Mouse (Mus musculus) hindbrain, embryonic 10.5 days (tissue): ENCODE data around the gene Gpr1. TPM values are rescaled to one million over a fixed set of nuclear protein-coding genes. Genes with fewer than 3 reads are reported as not detected.
"Not testable (repeated sequence)": the region's sequence is repeated elsewhere in the genome, so short reads cannot be mapped to it uniquely, and the experiment has no call there.

Experiments used
- DNase-seq: peaks from one replicate; pipeline ENCODE4 v3.0.0-alpha.2; 2017; ENCODE audit warnings: low spot score
- H3K27ac ChIP-seq: fragments of 300-500 bp; sonication (generic); 2 replicates; pipeline ENCODE4 v1.5.1; 2016; ENCODE audit warnings: mild to moderate bottlenecking, moderate library complexity
- H3K27me3 ChIP-seq: fragments of 300-500 bp; sonication (generic); 2 replicates; pipeline ENCODE4 v1.6.1; 2016; ENCODE audit warnings: mild to moderate bottlenecking; ENCODE audit not compliant: poor library complexity, insufficient read depth, severe bottlenecking
- H3K36me3 ChIP-seq: fragments of 300-500 bp; sonication (generic); 2 replicates; pipeline ENCODE4 v1.6.1; 2016; ENCODE audit warnings: mild to moderate bottlenecking, moderate library complexity
- H3K4me1 ChIP-seq: fragments of 300-500 bp; sonication (generic); replicated peaks from 2 replicates; pipeline ENCODE4 v1.6.1; 2016; ENCODE audit warnings: mild to moderate bottlenecking
- H3K4me3 ChIP-seq: fragments of 300-500 bp; sonication (generic); 2 replicates; pipeline ENCODE4 v1.5.1; 2016; ENCODE audit warnings: mild to moderate bottlenecking, moderate library complexity
- H3K9me3 ChIP-seq: fragments of 300-500 bp; sonication (generic); 2 replicates; pipeline ENCODE4 v1.6.1; 2016; ENCODE audit warnings: mild to moderate bottlenecking, moderate library complexity
- WGBS: fragments of 180-500 bp; shearing (Covaris S2); methylation state at CpG from one replicate; pipeline ENCODE4 v1.1.7; 2016; 5-methylcytosine and 5-hydroxymethylcytosine counted together
- polyA plus RNA-seq: library from polyadenylated mRNA; unstranded; fragments of >200 nt; fragmentation: Nextera tagmentation; extraction: Ambion mirVana; gene quantifications from 2 replicates; pipeline ENCODE4 v1.2.1, GENCODE M21; 2016

Gpr1 gene
- polyA plus RNA-seq, 1 experiment from 2014 or later = 0.26 TPM

GRCm38 (mm10) chr1:63168638-63169037 is 45.7 kb downstream of the Gpr1 start:
- H3K4me3 ChIP-seq = no peak overlapping the region
- no peaks in the 10 kb centered on the region for H3K9me3 ChIP-seq
- no peaks in the 10 kb centered on the region for H3K27me3 ChIP-seq
- no peaks in the 10 kb centered on the region for H3K4me1 ChIP-seq
- DNase-seq = no peak
- H3K36me3 ChIP-seq = peaks cover 90% of the 10 kb centered on the region
- H3K27ac ChIP-seq = no peak overlapping the region
- WGBS = 92% methylated on average over 2 of the region's 2 CpGs

DNA sequence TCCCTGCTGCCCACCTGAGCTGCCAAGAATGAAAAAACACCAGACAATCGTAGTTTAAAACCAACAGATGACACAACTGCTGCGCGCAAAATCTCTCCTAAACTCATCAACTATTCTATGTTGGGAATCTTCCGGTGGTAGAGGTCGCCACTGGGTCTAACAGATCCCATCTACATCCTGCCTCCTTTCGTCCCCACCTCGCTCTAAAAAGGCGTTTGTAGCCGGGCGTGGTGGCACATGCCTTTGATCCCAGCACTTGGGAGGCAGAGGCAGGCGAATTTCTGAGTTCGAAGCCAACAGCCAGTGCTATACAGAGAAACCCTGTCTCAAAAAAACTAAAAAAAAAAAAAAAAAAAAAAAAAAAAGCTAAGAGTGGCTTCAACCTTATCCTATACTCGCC is 74.1 kb downstream of the Gpr1 start:
- H3K27me3 ChIP-seq = no peaks in the 10 kb centered on the region
- no peaks in the 10 kb centered on the region for H3K9me3 ChIP-seq
- DNase-seq = no peak
- H3K4me1 ChIP-seq = peaks cover 6% of the 10 kb centered on the region; the same call in 1 of the 2 replicates
- peaks cover 67% of the 10 kb centered on the region for H3K36me3 ChIP-seq
- H3K4me3 ChIP-seq = no peak overlapping the region
- WGBS = 94% methylated on average over 13 of the region's 13 CpGs
- no peak overlapping the region for H3K27ac ChIP-seq

GRCm38 (mm10) chr1:63138586-63138985 is 75.8 kb downstream of the Gpr1 start:
- peaks cover 50% of the 10 kb centered on the region for H3K36me3 ChIP-seq
- not testable (repeated sequence) for H3K27me3 ChIP-seq, H3K27ac ChIP-seq, H3K9me3 ChIP-seq, H3K4me1 ChIP-seq, H3K4me3 ChIP-seq, DNase-seq
- 92% methylated on average over 1 of the region's 1 CpGs for WGBS

DNA sequence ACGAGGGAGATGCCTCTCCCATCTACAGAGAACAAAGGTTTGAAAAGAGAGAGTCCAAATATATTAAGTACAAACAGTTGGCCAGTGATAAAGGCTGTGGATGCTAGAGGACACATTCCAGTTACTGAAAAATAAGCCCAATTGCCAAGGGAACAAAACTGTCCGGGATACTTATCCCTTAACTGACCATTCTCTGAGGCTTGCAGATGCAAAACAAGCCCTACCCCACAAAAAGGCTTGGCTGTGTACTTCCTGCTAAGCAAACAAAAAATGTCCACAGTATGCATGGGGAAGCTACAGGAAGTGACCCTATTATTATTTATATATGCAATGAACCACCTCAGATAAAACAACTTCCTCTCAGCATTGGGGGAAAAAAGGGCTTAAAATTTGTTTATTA is 76.4 kb downstream of the Gpr1 start:
- Histone ChIP-seq H3K36me3 (peaks cover 44% of the 10 kb centered on the region), H3K9me3 (no peaks in the 10 kb centered on the region), H3K4me3 (no peak overlapping the region), H3K27me3 (no peaks in the 10 kb centered on the region), H3K4me1 (peaks cover 6% of the 10 kb centered on the region; the same call in 1 of the 2 replicates), H3K27ac (no peak overlapping the region)
- no peak for DNase-seq
- WGBS = 84% methylated on average over 2 of the region's 2 CpGs

DNA sequence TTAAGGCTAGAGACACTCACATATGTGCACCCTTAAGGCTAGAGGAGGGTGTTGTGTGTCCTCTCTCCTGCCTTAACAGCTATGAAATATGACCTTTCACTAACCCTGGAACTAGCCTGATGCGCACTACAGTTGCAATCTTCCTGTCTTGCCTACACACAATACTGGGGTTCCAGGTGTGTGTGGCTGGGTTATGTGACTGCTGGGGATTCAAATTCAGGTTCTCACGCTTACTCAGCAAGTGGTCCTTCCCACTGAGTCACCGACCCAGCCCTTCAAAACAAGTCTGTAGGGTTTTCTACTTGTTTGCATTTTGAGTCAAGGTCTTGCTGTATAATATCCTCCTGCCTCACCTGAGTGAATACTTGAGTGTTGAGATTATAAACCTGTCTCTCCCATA is 79.8 kb downstream of the Gpr1 start:
- DNase-seq = no peak
- no peaks in the 10 kb centered on the region for H3K9me3 ChIP-seq
- peaks cover 15% of the 10 kb centered on the region for H3K4me1 ChIP-seq
- no peaks in the 10 kb centered on the region for H3K27me3 ChIP-seq
- H3K27ac ChIP-seq = no peak overlapping the region
- WGBS = 82% methylated on average over 3 of the region's 3 CpGs
- H3K36me3 ChIP-seq = peaks cover 11% of the 10 kb centered on the region
- no peak overlapping the region for H3K4me3 ChIP-seq

Other genes starting within 250 kb of the Gpr1 start
- 9.6 and 12.3 TPM in 2 replicates for gene Ino80d, start 99.9 kb downstream of the Gpr1 start, polyA plus RNA-seq
- gene Eef1b2, start 37.7 kb downstream of the Gpr1 start, polyA plus RNA-seq = 512 and 606 TPM in 2 replicates
- gene Ndufs1, start 37.7 kb downstream of the Gpr1 start, polyA plus RNA-seq = 124 and 134 TPM in 2 replicates
- gene Zdbf2, start 58.7 kb upstream of the Gpr1 start, polyA plus RNA-seq = 16.4 and 18.3 TPM in 2 replicates
- gene Adam23, start 231.3 kb upstream of the Gpr1 start, polyA plus RNA-seq = 4.4 and 5.5 TPM in 2 replicates